Mouse (Mus musculus): Measurements from ENCODE around the gene Npas2. TPM values are rescaled to one million over a fixed set of nuclear protein-coding genes. Genes with fewer than 3 reads are reported as not detected.

Npas2 gene
- total RNA-seq, 2 experiments from 2014 or later = 3.9 to 4.5 TPM

DNA sequence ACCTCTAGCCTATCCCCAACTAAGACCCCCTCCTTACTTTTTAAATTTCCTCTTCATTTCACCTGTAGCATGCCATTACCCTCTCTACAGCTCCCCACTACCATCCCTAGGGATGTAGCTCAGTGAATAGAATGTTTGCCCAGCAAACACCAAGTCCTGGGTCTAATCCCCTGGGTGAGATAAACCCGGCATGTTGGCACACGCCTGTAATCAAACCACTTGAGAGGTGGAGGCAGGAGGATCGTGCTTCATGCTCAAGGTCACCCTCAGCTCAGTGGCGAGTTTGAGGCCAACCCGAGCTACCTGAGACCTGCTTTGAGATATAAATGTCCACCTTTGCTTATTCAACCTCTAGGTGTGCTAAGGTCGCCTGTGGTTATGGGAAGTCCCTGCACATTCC lies 19.5 kb downstream of the Npas2 start:
- no peak for DNase-seq

DNA sequence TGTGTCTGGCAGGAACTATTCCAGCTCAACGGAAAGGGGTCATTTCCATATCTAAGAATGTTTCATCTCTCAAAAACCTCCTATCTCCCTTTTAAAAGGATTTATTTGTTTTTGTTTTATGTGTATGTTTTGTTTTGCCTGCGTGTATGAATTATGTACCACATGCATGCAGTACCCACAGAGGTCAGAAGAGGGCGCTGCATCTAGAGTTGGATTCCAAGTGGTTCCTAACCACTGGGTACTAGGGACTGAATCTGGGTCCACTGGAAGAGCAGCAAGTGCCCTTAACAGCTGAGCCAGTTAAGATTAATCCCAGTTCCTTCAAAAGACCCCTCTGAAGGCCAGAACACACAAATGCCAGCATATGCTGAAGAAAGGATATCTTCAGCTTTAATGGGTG lies 24.1 kb downstream of the Npas2 start:
- no peak for DNase-seq

DNA sequence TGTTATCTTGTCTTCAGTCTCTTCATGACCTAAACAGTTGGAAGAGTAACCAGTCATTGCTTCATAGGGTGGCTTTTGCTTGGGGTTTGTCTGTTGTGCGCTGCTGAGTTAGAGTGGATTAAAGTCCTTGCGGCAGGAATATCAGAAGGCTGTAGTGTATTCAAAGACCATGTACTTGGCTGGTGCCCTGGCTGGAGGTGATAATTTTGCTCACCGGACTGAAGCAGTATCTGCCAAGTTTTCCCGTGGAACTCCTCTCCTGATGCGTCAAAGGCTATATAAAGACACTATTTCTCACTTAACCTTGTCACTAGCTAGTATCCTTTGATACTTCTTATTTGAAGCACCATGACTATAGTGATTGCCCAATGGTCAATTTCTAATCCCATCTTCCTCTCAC lies 34.9 kb downstream of the Npas2 start:
- DNase-seq = no peak

DNA sequence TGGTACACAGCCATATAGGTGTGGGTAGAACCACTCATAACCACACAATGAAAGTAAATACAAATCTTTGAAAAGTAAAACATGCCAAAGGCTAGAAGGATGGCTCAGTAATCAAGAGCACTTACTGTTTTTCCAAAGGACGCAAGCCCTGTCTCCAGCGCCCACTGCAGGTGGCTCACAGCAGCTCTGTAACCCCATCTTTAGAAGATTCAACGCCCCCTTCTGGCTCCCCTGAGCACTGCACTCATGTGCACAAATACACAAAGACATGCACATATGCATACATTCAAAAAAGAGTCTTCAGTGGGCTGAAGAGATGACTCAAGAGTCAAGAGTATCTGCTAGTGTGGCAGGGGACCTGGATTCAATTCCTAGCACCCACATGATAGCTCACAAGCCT lies 36.5 kb downstream of the Npas2 start:
- no peak for DNase-seq

DNA sequence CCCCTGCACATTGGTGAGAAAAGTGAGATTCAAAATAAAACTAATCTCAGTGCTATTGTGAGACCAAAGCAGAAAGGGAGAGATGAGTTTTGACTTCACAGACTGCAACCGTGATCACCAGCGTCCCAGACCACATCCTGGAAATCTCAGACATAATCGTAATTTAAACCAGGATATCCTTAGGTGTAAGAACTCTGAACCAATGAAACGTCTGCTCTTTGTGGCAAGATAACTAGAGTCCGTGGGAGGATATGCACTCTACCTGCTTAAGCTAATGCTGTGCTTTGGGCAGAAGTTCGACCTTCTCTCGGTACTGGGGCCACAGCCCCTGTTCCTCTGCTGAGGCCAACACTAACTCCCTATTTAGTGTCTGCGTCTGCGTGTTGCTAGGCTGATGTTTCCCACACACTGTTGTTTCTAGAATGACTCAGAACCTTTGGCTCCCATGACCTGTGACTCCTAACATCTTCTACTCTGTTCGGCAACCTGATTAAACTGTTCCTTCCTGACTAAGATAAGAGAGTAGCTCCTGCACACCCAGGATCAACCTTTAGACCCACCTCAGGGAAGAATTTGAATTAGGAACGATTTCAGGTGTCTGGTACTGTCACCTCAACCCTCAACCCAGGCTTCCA lies 41.4 kb downstream of the Npas2 start:
- no peak for DNase-seq

DNA sequence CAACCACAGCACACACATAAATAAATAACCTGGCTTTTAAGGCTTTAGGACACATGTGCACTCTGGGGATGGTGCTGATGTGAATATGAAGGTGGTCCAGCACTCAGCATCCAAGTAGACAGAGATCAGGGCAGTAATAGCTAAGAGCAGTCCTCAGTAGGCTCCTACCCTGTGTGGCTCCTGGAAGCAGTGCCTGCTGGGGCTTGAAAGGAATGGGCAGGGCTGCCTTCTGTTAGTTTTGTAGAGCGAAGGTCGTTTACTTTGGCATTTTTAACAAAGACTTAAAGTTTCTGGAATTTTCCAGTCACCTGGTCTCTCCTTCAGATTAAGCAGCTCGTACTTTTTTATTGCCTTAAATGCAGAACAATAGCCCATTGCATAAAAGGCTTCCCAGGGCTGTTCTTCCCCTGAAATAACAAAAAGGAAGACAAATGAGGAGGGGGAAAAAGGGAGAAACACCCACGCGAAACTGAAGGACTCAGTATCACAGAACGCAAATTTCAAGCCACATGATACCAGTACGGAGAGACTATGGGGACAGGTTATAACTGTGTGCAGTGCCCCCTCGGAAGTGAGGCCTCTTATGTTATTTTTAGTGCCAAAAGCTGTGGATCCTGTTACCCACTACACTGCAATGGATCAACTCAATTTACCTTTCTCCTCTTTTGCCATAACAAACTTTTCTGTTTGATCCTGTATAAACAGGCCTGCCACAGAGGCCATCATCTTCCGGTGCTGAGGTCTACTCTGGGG lies 44.1 kb downstream of the Npas2 start:
- no peak for DNase-seq

DNA sequence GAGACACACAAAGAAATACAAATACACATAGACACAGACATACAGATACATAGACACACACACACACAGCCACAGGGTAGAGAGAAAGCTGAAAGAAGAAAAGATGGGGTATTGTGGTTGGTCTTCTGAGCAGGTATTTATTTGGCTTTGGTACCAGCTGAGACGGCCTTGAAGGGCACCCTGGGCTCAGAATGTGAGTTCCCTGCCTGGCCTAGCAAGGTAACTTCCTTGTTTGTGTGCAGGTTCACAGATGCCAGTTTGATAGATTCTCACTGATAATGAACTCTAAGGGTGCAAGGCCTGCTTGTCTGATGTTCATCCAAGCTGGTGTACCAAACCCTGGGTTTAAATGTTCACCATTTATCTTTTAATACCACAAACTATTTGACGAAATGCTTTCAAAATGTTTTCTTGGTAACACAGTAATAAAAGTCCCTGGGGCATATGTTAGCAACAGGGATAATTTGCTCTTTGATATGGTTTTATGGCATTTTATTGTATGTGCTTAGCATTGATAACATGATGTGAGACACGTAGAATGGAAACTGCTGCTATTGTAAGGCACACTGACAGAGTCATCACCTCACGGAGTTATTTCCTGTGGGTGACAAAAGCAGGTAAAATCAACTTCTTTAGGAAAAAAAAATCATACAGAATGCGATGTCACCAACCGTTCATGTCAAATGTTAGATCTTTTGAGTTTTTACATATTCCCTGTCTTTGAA lies 47.5 kb downstream of the Npas2 start:
- DNase-seq = no peak

DNA sequence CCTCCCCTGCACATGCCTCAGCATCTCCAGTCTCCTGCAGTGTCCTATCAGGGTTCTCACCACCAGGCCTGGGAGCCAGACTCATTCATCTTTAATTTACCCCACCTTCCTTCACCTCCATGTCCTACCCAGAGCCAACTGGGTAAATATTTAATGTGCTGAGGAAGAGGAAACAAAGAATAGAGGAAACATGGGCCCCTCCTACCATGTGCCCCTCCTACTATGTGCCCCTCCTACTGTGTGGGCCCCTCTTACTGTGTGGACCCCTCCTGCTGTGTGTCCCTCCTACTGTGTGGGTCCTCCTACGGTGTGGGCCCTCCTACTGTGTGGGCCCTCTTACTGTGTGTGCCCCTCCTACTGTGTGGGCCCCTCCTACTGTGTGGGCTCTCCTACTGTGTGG lies 51.2 kb downstream of the Npas2 start:
- DNase-seq = no peak

DNA sequence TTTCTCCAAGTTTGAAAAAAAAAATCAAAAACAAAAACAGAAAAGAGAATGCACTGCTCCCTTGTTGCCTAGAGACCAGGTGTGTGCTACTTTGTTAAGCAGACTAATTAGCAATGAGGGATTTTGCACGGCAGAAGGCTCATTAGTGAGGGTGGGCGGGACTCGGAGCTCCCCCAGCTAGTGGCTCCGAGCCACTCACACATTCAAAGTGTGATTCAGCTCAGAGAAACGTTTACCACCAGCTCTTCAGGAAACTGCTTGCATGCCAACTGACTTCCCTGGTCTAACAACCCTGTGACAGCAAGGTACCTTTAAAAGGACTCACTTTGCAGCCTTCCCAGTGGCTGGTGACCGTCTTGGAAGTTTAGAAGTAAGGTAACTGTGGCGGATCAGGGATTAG lies 58.1 kb downstream of the Npas2 start:
- no peak for DNase-seq

DNA sequence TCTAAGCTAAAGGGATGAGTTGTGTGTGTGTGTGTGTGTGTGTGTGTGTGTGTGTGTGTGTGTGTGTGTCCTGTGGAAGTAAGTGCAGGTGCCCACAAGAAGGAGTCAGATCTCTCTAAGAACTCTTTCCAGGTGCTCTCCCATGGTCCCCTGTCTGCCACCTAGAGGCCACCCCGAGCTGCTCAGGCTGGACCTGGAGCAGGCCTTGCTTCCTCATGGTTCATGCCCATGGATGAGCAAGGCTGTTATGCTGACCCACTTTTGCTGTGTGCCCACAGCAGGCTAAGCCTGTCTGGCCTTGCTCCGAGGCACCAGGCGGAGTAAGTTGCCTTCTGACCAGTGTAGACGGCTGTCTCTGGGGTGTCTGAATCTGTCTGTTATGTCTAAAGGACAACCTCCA lies 60.2 kb downstream of the Npas2 start:
- DNase-seq = peak; percentile 26

DNA sequence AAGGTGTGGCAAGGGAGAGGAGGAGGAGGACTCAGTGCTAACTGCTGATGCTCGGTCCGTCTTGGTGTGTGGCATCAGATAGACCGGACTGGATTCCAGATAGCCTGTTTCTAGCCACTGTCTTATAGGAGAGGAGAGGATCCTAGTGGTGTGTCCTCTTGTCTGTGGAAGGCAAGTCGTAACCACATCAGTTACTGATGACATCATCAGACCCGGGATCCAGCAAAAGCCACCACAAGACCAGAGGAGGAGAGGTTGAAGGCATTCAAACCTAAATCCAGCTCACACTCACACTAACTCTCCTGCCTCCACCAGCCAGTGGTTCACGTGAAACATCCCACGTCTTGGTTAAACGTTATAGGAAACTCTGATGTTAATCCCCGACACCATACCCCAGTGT lies 62.5 kb downstream of the Npas2 start:
- DNase-seq = no peak

DNA sequence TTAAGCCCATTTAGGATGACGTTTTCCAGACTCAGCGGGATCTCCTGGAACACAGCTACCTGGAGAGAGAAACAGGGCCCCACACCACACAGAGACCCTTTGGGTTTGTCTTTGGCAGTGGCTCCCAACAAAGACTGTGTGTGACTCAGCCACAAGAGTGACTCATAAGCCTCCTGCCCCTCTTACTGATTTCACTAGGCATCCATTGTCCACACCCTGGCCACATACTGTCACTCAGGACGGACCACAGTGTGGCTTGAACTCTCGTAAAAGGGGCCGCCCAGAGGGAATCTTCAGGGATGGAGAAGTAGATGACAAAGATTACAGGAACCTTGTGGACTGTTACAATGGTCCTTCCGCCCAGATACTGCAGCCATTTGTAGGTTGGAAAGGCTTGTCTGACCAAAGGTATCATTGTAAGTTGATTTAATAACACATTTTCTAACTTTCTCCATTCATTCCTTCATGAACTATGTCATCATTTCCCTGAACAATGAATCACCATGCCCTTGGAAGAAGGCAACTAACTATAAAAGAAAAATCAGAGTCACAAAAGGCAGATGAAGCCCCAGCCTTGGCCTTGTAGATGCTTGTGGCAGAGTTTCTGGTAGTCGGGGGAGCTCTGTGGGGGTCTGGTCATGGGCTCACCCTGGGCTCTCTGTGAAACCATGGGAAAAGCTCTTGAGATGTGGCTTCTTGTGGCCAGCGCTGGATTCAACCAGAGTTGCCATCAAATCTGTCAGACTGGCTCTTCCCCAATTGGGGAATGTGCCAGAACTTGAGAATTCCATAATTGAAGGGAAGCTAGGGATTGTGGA lies 63.2 kb downstream of the Npas2 start:
- DNase-seq = peak; percentile 41

DNA sequence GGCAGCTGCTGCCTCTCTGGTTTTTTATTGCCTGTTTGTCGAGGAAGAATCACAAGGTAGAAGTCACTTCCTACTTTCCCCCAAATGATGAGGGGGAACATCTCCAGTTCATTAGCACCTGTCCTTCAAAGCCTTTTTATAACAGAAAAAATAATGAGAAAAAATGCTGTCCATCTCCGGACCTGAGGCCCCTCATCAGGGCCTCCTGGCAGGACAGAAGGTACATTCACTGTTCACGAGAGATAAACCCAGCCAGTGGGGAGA lies 63.7 kb downstream of the Npas2 start:
- no peak for DNase-seq

DNA sequence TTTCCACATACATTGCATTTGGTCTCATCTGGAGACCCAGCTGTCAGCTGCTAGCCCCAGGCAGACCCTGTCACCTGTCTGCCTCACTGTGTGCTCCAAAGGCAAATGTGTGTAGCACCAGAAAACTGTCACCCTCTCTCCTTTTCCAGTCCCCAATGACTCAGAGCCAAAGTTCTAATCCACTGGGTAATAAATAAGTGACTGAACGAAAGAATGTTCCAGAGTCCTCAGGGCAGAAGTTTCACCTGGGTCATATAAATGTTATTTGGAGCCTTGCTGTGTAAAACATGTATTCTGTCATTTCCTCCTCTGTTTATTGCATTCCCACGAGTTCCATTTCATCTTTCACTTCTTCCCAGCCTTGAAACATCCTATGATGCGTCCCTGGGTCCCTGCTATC lies 66.1 kb downstream of the Npas2 start:
- no peak for DNase-seq

DNA sequence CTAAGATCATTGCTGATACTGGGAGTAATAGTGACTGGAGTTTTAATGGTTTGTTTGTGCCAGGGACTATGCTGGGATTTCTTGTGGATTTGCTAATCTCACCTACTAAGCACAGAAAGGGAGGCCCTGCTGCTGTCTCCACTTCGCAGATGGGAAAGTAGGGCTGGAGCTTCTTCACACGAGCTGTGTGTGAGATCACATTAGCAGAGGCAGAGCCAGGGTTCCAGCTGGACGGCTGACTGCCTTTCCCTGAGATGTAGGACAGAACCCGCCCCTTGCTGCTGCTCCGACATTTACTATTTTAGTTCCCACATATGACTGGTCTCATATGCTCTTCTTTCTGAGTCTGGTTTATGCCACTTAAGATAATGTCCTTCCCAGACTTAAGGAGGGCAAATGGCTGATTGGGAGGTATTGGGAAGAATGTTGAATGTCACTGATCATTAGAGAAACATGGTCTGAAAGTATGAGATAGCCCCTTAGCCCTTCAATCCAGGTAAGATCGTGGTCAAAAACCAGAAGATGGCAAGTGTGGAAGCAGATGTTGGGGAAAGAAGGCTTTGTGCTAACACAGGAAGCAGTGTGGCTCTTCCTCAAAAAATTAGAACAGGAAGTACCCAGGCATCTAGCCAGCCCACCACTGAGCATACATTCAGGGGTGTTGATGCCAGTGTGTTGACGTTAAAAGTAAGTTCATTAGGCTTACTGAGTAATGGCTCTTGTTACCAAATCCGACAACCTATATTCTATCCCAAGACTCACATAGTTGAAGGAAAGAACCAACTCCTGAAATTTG lies 66.8 kb downstream of the Npas2 start:
- DNase-seq = no peak

DNA sequence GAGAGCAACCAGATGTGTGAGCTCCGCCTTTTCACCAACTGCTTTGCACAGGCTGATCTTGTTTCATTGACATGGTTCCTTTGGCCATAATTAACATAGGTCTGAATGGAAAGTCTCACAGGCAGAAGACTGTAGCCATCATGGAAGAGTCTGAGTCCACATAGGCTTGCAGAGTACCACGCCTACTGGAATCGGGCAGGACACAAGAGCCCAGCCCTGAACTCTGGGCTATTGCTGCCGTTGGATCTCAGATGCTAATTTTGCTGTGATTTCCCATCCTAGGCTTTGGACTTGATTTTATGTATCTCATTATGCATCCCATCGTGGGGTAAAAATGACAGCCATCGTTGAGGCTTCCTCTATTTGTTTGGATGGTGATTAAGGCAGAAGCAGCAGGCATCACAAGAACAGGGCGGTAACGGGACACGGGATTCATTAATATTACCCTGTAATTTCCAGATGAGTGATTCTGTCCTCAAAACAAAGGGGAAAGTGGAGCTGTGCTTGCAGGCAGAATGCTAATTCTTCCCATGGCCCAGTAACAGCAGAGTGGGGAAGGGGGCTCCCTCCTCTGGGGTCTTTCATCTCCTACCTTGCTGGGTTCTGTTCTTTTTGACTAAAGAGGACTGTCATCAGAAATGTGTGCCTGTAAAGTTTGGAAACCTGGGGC lies 73.4 kb downstream of the Npas2 start:
- no peak for DNase-seq

DNA sequence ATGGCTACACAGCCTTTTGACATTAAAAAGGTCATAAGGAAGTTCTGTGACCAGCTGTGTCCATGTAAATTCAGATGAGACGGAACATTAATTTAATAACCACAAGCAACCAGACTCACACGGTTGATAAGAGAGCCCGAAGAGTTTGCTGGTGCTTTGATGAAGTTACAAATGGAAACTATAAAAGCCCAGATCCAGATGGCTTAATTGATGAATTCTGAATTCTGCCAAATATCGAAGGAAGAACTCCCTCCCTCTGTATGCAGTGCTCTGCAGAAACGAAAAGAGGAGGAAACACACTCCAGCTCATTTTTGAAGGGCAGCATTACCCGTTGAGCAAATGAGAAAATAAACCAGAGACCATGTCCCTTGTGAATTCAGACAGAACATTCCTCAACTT lies 79.4 kb downstream of the Npas2 start:
- no peak for DNase-seq

DNA sequence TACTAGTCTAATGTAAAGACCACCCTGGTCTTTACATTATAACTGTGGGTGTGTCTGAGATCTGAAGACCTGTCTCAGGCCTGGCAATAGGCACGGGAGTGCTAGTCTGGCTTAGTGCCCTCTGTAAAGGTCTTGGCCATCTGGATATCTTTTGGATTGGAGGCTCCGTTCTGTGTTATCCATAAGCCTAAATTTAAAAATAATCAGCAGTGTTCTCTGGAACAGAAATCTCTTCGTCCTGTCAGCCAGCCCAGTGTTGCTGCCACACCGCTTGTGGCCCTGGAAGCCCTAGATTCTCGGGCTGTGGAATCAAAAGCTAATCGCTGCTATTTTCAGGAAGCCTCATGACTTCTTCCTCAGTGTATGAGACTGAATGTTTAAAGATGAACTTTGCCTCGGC lies 86.9 kb downstream of the Npas2 start:
- DNase-seq = no peak

DNA sequence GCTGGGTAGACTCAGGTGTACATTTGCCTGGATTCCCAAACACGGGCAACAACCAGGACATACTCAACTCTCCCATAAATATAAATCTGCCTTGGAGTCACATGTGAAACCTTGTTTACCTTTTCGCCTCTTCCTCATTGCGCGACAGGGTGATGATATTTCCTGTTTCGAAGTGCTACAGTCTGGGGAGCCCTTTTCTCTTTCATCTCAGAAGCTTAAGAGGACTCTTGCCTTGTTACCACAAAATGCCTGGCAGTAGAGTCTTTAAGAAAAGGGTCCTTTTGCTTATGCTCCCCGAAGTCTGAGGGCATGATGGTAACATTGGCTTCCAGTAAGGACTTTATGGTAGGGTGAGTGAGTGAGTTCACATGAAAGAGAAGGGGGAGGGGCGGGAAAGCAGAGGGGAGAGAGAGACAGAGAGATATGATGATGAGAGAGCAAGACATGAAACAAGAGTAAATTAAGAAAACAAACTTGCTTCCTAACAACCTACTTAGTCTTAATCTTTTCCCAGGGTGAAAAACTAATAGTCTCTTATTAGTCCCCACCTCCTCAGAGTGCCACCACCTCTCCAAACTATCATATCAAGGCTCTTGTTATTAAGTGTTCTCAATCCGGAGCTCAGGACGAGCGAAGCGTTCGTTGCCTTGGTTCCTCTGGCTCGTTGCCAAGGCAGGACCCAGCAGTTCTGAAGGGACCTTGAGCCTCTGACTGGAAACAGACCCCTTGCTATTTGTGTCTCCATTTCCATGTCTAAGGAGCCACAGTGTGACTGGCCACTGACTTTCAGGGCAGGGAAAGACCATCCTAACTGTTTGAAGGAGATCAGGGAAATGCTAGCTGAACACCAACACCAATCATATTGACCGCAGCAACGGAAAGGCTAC lies 87.7 kb downstream of the Npas2 start:
- DNase-seq = no peak

DNA sequence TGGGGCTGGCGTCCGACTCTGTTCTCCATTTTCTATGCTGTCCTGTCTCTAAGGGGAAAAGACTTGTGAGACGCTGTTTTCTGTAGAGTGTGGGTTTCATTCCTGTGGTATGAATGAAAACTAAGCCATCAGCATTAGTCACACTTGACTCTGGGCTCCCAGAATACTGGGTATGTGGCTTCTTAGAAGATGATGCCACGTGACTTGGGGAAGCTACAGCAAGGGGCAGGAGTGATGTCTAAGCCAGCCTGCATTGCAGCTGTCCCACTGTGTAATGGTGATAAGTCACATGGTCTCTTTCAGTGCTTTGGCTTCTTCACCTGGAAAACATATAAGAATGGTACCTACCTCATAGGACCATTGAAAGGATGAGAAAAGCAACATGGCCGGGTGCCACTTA lies 88.4 kb downstream of the Npas2 start:
- DNase-seq = no peak

DNA sequence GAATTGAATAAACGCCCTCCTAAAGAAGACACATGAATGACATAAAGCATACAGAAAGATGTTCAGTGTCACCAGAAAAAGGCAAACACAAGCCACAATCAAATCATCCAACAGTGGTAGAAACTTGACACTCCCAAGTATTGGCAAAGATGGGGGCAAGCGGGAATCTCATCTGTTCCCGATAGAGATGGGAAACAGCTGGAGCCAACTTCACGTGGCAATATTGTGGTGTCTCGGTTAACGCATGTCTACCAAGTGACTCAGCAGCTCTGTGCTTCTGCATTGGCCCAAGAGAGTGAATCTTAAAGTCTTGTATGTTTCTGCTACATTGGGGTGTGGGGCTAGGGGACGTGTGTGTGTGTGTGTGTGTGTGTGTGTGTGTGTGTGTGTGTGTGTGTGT lies 89.8 kb downstream of the Npas2 start:
- DNase-seq = no peak
